Mouse (Mus musculus) kidney, postnatal 4 days (tissue): ENCODE measurements at regions not wholly inside any gene's neighbourhood (a gene's known extent, or its start where the extent isn't known, plus 50 kb on each side); places are given as distances from the start of the nearest gene placed in this dataset.

Source experiments
- DNase-seq, 2 experiments: peaks; one replicate each; pipeline ENCODE4 v3.0.0; 2021; ENCODE audit warnings: mixed read lengths in 2 of 2

DNA sequence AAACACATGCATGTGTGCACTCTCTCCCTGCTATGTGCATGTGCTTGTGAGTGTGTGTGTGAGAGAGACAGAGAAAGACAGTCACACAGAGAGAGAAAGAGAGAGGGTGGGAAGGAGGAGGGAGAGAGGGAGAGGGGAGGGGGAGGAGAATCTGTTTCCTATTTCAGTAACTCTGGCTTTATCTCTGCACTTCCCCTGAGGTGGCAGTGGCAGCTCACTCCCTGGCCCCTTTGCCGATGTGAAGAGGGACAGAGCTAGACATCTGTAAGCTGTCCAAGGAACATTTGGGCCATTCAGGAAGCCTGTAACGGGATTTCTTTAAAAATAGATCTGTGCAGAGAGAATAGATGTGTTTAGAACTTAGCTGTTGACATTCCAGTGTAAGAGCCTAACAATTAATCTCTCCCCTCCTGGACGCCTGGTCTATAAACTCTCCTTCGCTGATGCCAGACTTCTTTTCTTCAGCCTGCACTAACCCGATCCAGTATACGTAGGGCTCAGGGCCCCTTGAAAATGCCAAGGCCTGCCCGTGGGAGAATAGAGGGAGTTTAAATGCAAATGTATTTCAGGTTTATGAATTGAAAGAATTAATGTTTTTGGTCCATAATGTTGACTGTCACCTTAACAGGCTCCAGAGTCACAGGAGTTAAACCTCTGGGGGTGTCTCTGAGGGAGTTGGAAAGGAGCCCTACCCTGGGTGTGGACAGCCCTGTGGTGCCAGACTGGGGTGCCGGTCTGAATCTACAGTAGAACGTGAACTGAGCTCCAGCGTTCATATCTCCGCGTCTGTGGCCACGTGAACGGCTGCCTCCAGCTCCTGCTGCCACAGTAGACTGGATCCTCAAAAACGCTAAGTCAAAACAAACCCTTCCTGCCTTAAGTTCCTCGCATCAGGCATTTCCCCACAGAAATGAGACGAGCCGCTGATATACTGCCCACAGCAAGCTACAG is 336.6 kb upstream of the Gm10131 start:
- DNase-seq: peak in 1 of 2 experiments; percentile 15

DNA sequence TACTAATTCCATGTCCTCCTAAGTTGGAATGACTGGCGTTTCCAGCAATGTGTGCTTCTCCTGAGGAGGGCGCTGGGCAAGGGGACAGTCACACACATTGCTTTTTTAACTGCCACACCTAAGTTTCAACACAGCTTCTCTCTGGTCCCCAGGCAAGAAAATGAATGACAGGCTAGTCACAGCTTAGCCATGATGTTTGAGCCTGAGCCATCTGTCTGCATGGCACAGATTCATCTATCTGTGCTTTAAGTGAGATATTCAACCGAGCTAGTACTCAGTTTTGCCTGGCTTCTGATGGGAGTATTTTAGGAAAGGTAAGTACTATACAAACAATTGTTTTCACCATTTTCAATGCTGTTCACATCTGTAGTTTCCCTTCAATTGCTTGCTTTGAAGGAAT is 331.2 kb upstream of the Gm10131 start:
- no peak for DNase-seq

GRCm38 (mm10) chr8:34441756-34442155 is 330.2 kb upstream of the Gm10131 start:
- no peak for DNase-seq

GRCm38 (mm10) chr8:34440771-34441170 is 329.2 kb upstream of the Gm10131 start:
- DNase-seq: peak; percentile 14 to 38

DNA sequence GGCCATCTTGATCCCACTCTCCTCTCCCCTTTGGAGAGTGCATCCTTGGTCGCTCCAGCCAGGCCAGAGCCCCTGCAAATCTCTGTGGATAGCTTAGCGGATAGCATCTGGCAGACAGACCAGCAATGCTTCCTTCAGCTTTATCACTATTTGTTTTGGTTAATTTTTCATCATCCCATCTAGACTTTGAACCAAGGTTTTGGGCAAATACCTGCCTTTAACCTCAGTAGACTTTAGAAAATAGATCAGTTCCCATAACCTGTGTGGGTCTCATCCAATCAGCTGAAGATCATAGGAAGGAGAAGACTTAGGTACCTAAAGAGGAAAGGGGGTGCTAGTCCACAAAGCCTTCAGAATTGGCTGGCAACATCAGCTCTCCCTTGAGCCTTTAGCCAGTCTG is 327.2 kb upstream of the Gm10131 start:
- DNase-seq: no peak

DNA sequence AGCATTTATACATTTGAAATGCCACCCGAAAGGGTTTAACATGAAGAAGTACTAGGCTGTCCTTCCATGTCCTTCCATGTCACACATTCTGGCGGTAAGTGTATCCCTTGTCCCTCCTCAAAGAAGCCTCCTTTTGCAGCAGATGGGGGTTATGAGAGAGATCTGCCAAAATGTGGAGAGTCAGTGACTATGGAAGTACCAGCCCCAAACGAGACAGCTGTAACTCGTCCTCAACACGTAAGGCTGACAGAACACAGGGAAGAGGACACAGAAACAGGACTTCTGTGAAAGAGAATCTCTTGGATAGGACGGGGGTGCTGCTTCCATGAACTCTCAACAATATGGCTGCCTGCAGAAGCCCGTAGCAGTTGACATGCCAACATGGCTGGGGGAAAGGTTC is 320.4 kb upstream of the Gm10131 start:
- no peak for DNase-seq

DNA sequence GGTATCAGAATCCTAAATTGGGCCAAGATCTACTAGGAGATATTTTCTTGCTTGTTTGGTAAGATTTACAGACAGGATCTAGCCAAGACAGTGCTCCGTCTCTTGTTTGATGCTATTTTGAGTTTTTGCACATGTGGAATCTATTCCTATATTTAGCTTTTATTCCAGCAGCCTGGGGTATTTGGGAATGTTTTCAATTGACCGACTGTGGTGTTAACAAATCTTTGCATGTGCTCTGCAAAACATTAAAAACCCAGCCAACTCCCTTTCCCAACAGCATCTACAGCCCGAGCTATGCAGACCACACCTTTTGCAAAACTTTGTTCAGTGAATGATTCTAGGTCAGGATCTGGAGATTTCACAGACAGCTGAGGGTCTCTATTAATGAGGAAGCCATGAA is 317.7 kb upstream of the Gm10131 start:
- DNase-seq: no peak

GRCm38 (mm10) chr8:34401571-34401970 is 290.0 kb upstream of the Gm10131 start:
- DNase-seq: no peak

GRCm38 (mm10) chr8:34398914-34399813 is 287.6 kb upstream of the Gm10131 start:
- DNase-seq: peak in 1 of 2 experiments; percentile 42

- no peak for DNase-seq
Measured at GRCm38 (mm10) chr8:34397583-34398411, 286.3 kb upstream of the Gm10131 start.

DNA sequence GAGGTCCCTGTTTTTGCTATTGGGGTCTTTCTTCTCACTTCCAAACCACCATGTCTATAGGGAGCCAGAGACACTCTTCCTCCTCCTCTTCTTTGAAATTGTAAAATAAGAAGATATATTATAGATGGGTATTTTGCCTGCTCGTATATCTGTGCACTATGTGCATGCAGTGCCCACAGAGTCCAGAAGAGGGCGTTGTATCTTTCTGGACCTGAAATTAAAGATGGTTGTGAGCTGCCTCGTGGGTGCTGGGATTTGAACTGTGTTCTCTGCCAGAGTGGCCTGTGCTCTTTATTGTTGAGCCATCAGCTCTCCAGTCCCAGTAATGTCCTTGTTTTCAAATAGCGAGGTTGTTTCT is 285.7 kb upstream of the Gm10131 start:
- no peak for DNase-seq

GRCm38 (mm10) chr8:34392981-34393828 is 281.7 kb upstream of the Gm10131 start:
- DNase-seq: no peak

DNA sequence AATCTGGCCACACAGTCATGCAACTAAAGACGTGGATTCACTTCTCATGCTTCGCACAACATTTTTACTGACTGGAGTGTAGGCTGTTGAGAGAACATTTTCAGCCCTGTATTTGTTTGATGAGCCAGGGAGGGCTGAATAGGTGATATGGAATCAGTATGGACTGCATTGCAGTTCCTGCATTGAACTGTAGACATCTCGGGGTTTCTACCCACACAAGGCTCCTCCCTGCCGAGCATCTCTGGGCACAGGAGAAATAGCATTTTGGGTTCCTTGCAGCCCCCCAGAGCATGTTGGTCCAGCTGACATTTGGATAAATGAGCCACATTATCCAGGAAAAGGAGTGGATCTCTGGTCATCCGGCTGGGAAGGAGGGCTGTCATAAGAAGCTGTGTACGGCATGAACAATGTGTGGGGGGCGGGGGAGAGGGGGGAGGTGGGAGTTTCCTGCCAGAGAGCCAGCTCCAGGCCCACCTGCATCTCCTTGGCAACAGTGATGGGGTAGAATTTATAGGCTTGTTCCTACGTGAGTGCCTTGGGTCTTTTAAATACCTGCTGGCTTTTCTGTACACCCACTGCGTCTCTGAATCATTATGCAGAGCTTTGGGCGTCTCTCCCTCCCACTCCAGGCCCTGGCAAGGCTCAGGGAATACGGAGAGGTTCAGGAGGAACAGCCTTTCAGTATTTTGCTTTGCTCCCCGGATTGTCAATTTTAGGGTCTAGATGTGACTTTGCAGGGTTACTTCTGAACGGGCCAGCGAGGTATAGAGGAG is 280.9 kb upstream of the Gm10131 start:
- DNase-seq: peak in 1 of 2 experiments; percentile 21

- DNase-seq: no peak
Measured at GRCm38 (mm10) chr8:34385806-34386439, 274.4 kb upstream of the Gm10131 start.

- DNase-seq: no peak
Measured at GRCm38 (mm10) chr8:34380615-34381014, 269.1 kb upstream of the Gm10131 start.

DNA sequence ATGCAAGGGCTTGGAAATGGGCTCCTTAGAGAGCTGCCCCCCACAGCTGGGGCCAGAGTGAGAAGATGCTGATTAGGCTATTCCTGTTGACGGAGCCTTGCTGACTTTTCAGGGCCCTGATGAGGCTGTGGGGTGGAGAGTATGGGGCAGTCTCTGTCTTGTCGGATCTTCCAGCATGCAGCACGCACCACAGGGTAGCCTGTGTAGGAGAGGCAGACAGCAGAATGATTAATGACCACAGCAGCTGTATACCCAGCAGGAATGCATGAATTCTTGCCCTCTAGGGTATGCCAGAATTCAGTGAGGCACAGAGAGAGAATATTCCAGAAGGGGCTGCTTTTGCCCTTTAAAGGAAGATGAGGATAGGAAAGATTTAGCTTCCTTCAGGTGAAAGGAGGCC is 265.6 kb upstream of the Gm10131 start:
- DNase-seq: peak in 1 of 2 experiments; percentile 27

DNA sequence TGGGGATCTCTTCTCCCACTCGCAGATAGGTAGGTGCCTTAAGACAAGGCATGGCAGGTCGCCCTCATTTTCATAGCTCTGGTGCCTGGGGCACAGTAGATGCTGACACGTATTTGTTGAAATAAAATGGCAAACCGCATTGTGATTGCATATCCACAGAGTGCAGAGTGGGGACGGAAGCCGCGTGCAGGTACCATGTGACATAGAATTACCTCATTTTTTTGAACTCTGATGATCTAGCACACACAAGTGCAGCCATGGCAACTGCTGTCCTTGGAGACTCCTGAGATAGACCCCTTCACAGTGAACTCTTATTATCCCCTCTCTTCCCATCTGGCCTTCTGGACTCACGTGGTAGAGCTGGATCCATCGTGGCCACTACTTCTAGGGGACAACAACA is 262.7 kb upstream of the Gm10131 start:
- DNase-seq: no peak

DNA sequence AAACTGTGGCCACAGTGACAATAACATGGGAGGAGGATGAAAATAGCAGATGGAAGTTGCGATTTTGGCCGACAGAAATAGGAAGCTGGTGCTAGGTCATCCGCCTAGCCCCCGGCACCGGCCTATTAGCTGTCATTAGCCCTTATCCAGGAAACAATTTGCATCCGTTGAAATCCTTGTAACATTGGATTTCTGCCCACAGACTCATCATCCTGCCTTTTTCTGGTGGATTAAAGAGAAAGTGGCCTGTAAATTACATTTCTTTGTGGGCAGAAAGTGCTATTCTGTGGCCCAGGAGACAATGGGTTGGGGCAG is 261.1 kb upstream of the Gm10131 start:
- DNase-seq: peak; percentile 26 to 31

GRCm38 (mm10) chr8:34371973-34372665 is 260.6 kb upstream of the Gm10131 start:
- DNase-seq: peak; percentile 20 to 42

GRCm38 (mm10) chr8:34371391-34371790 is 259.9 kb upstream of the Gm10131 start:
- DNase-seq: no peak
